Mouse (Mus musculus): Measurements from ENCODE around the gene Scn1a. TPM values are rescaled to one million over a fixed set of nuclear protein-coding genes. Genes with fewer than 3 reads are reported as not detected.

Gene Scn1a
- polyA plus RNA-seq, 1 experiment from 2014 or later: 0.27 TPM

DNA sequence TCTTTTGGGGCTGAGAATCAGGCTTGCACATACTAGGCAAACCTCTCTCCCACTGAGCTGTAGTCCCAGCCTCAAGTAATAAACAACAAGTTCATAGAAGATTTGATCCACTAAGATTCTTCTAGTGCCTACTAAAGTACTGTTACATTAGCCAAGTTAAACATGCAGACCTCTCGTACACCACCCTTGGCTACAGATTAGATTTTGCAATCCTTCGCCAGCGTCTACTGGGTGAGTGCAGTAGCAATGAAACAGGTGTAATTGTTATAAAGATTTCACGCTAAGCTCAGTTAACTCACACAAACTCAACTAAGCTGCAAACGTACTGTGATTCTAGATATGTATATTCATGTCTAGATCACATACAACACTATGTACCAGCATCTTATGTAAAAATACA is 201.8 kb downstream of the Scn1a start:
- H3K9me3 ChIP-seq: no peaks in the 10 kb centered on the region
- H3K27me3 ChIP-seq (replicated peaks): no peaks in the 10 kb centered on the region
- no peak overlapping the region for H3K4me2 ChIP-seq
- no peak for ATAC-seq (ENCODE audit: insufficient read depth, low FRiP score, low read depth)
- no peak overlapping the region for H3K9ac ChIP-seq
- WGBS: 88% methylated on average over 5 of the region's 5 CpGs
- no peaks in the 10 kb centered on the region; the same call in 1 of the 2 replicates for H3K36me3 ChIP-seq
- H3K27ac ChIP-seq: no peak overlapping the region
- H3K4me1 ChIP-seq: no peaks in the 10 kb centered on the region
- H3K4me3 ChIP-seq (replicated peaks): no peak overlapping the region

GRCm38 (mm10) chr2:66220954-66221353 is 219.7 kb downstream of the Scn1a start:
- Histone ChIP-seq H3K9ac (no peak overlapping the region), H3K4me3 (replicated peaks) (no peak overlapping the region), H3K9me3 (no peaks in the 10 kb centered on the region), H3K36me3 (peaks cover 3% of the 10 kb centered on the region; the same call in 1 of the 2 replicates), H3K27me3 (replicated peaks) (no peaks in the 10 kb centered on the region), H3K4me2 (no peak overlapping the region), H3K4me1 (no peaks in the 10 kb centered on the region), H3K27ac (no peak overlapping the region)
- ATAC-seq (ENCODE audit: insufficient read depth, low FRiP score, low read depth): no peak
- WGBS: 92% methylated on average over 7 of the region's 7 CpGs

Other genes with a start within 250 kb of the Scn1a start
- 11.5 and 12.0 TPM in 2 replicates for gene Ttc21b, start 184.2 kb downstream of the Scn1a start, polyA plus RNA-seq (2015; fragmentation: Nextera tagmentation; extraction: Ambion mirVana)
- 1.0 and 1.1 TPM in 2 replicates for gene Scn9a, start 194.1 kb upstream of the Scn1a start, polyA plus RNA-seq (2015; fragmentation: Nextera tagmentation; extraction: Ambion mirVana)

Data from stomach, embryonic 15.5 days (tissue).